Mouse (Mus musculus): Measurements from ENCODE around the gene Shc2. TPM values are rescaled to one million over a fixed set of nuclear protein-coding genes. Genes with fewer than 3 reads are reported as not detected.
A peak's percentile ranks its signal among the peaks of the same experiment; 100 is the strongest.

The Shc2 gene
- polyA plus RNA-seq, 1 experiment from 2014 or later: 16.0 TPM

DNA sequence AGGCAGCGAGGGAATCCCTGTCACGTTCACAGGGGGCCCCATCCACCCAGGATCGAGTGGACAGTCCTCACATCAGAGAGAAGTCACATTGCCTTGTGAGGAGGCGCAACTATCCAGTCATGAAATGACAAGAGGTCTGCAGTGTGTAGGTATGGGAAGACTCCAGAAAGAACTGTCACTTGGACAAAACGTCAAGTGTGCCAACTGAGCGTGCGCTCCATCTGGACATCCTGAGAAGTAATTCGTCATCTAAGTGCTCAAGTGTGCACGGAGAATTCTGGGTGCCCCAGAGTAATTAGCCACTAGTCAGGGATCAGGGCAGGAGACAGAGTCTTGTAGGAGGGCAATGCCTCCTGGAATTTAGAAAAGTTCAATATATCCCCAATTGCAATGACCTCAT, 12.3 kb downstream of the Shc2 start:
- whole genome bisulfite sequencing: 76% methylated on average over 9 of the region's 9 CpGs

DNA sequence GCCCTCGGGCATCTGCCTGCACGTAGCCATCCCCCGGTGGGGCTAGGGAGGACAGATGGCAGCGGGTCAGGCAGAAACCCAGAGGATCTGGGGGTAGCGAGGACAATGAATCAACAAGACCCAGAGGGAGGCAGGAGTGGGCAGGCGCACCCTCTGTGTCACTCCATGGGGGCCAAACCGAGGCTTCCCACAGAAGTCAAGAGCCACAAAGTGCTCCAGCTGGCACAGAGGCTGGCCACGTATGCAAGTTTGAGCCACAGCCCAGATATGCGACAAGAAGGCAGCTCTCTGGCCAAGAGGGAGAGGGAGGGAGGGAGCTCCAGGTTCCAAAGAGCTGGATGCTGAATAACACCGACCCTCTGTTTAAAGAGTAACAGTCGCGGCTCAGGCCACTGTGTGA, 13.8 kb downstream of the Shc2 start:
- H3K9ac ChIP-seq (replicated peaks; ENCODE audit: low read depth, low read length): no peak overlapping the region
- H3K27ac ChIP-seq (ENCODE audit: low read length): no peak overlapping the region
- 60% methylated on average over 12 of the region's 12 CpGs for WGBS
- H3K36me3 ChIP-seq (ENCODE audit: control insufficient read depth, insufficient read depth): no peaks in the 10 kb centered on the region
- peaks cover 7% of the 10 kb centered on the region for H3K4me1 ChIP-seq (replicated peaks; ENCODE audit: control insufficient read depth, insufficient read depth, low read length)
- no peak overlapping the region for H3K4me3 ChIP-seq (replicated peaks; ENCODE audit: low read length)
- no peaks in the 10 kb centered on the region for H3K9me3 ChIP-seq (ENCODE audit: control insufficient read depth, low read length)
- H3K27me3 ChIP-seq (replicated peaks; ENCODE audit: control insufficient read depth, insufficient read depth, low read length): no peaks in the 10 kb centered on the region
- H3K4me2 ChIP-seq (ENCODE audit: low read length): no peak overlapping the region
- ATAC-seq: no peak

More for the DNA sequence above, 12.3 kb downstream of the Shc2 start:
- H3K9ac ChIP-seq (replicated peaks; ENCODE audit: low read depth, low read length): no peak overlapping the region
- H3K27me3 ChIP-seq (replicated peaks; ENCODE audit: control insufficient read depth, insufficient read depth, low read length): no peaks in the 10 kb centered on the region
- H3K9me3 ChIP-seq (ENCODE audit: control insufficient read depth, low read length): no peaks in the 10 kb centered on the region
- no peaks in the 10 kb centered on the region for H3K36me3 ChIP-seq (ENCODE audit: control insufficient read depth, insufficient read depth)
- ATAC-seq: no peak
- peaks cover 7% of the 10 kb centered on the region for H3K4me1 ChIP-seq (replicated peaks; ENCODE audit: control insufficient read depth, insufficient read depth, low read length)
- H3K4me2 ChIP-seq (ENCODE audit: low read length): no peak overlapping the region
- no peak overlapping the region for H3K27ac ChIP-seq (ENCODE audit: low read length)
- H3K4me3 ChIP-seq (replicated peaks; ENCODE audit: low read length): no peak overlapping the region

DNA sequence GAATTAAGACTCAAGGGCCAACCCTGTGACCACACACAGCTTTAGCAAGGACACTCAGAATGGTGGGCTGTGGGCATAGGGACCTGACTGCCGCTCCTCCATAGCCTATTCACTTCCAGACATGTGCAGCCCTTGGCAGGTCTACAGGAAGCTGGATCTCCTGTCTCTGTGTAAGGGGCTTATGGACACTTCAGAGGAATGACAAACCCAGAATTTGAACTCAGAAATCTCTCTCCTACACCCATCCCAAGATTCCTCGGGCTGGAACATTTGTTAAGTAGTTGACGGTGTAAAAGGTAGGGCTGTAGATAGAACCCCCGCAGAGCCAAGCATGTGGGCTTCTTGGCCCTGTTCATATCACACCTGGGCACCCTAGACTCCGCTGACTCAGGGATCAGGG, 21.3 kb downstream of the Shc2 start:
- no peaks in the 10 kb centered on the region for H3K9me3 ChIP-seq (ENCODE audit: control insufficient read depth, low read length)
- H3K4me1 ChIP-seq (replicated peaks; ENCODE audit: control insufficient read depth, insufficient read depth, low read length): peaks cover 21% of the 10 kb centered on the region

DNA sequence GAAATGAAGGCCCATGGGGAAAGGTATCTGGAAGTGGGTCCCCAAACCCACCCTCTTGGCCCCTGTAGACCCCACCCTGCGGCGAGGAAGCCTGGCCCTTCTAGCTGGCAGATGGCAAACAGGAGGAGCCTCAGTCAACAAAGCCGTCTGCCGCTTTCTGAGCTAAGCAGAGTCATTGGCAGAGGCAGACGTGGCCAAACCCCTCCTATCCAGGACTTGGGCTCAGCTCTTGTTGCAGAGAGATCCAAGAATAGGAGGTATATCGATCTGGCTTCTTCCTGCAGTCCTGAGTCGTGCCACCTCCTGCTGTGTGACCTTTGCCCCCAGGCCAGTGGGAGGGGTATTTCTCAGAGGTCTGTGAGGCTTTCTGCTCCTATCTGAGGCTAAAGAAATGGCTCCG, 21.9 kb downstream of the Shc2 start:
- Histone ChIP-seq H3K27ac (ENCODE audit: low read length) (no peak overlapping the region), H3K9me3 (ENCODE audit: control insufficient read depth, low read length) (no peaks in the 10 kb centered on the region), H3K36me3 (ENCODE audit: control insufficient read depth, insufficient read depth) (no peaks in the 10 kb centered on the region), H3K4me2 (ENCODE audit: low read length) (no peak overlapping the region), H3K4me3 (replicated peaks; ENCODE audit: low read length) (no peak overlapping the region), H3K9ac (replicated peaks; ENCODE audit: low read depth, low read length) (no peak overlapping the region), H3K4me1 (replicated peaks; ENCODE audit: control insufficient read depth, insufficient read depth, low read length) (peaks cover 21% of the 10 kb centered on the region), H3K27me3 (replicated peaks; ENCODE audit: control insufficient read depth, insufficient read depth, low read length) (peaks cover 19% of the 10 kb centered on the region)
- WGBS: 8% methylated on average over 8 of the region's 8 CpGs
- ATAC-seq: peak; percentile 19; the same call in 1 of the 2 replicates

More for the DNA sequence above, 21.3 kb downstream of the Shc2 start:
- H3K27ac ChIP-seq (ENCODE audit: low read length): no peak overlapping the region
- no peak overlapping the region for H3K9ac ChIP-seq (replicated peaks; ENCODE audit: low read depth, low read length)
- ATAC-seq: no peak
- 83% methylated on average over 5 of the region's 5 CpGs for WGBS
- no peak overlapping the region for H3K4me3 ChIP-seq (replicated peaks; ENCODE audit: low read length)
- peaks cover 16% of the 10 kb centered on the region for H3K27me3 ChIP-seq (replicated peaks; ENCODE audit: control insufficient read depth, insufficient read depth, low read length)
- no peak overlapping the region for H3K4me2 ChIP-seq (ENCODE audit: low read length)
- no peaks in the 10 kb centered on the region for H3K36me3 ChIP-seq (ENCODE audit: control insufficient read depth, insufficient read depth)

DNA sequence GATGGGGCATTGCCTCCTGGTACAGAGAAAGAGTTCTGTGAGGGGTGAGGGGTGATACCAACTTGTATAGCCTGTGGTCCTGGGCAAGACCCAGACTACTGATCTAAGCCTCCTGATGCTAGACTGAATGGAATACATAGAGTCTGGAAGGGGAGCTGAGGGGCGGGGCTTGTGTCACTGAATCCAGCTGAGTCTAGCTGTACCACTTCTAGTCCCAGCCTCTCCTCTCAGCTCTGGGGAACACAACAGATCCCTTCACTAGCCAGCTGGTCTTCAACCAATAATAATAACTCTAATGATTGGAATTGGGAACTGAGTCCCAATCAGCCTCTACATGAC, 23.4 kb downstream of the Shc2 start:
- Histone ChIP-seq H3K4me3 (replicated peaks; ENCODE audit: low read length) (peak overlapping the region; percentile 61), H3K36me3 (ENCODE audit: control insufficient read depth, insufficient read depth) (no peaks in the 10 kb centered on the region), H3K4me1 (replicated peaks; ENCODE audit: control insufficient read depth, insufficient read depth, low read length) (peaks cover 21% of the 10 kb centered on the region), H3K27ac (ENCODE audit: low read length) (no peak overlapping the region), H3K9ac (replicated peaks; ENCODE audit: low read depth, low read length) (no peak overlapping the region), H3K4me2 (ENCODE audit: low read length) (peak overlapping the region; percentile 82), H3K27me3 (replicated peaks; ENCODE audit: control insufficient read depth, insufficient read depth, low read length) (peaks cover 19% of the 10 kb centered on the region), H3K9me3 (ENCODE audit: control insufficient read depth, low read length) (no peaks in the 10 kb centered on the region)
- WGBS: 80% methylated on average over 1 of the region's 1 CpGs
- no peak for ATAC-seq

DNA sequence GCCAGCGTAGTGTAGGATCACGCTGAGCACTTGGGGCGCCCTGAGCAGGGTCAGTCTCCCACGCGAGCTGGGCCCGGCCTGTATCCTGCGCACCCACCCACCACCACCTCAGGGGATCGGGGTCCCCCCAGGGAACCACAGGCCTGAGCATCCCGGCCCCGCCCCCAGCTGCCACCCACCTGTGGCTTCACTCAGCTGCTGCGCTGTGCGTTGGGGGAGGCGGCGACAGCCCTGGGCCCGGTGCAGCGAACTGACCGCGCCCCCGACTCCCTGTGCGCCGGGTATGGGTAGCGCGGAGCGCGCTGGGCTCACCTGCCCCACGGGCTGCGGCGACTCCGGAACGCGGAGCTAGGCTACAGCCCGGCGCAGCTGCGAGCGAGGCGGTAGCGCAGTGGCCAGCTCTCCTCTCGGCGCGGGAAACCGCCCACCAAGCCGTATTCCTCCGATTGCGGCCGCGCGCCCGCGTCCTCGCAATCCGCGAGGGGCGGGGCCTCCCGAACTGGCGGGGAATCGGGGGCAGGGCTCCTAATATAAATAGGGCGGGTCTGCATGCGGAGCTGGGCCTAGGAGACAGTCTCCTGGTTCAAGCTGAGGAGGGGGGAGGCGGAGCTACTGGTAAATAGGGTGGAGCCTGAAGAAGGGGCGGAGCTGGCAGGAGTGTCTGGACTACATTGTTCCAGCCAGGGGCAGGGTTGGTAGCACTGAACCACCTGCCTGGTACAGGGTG, 24.0 kb downstream of the Shc2 start, which contains the start of gene C2cd4c:
C2cd4c (minus strand) TSS at position 448 of the 727 bp plus-strand sequence.
- peak within 1 kb of the TSS; percentile 61 for H3K4me3 ChIP-seq (replicated peaks; ENCODE audit: low read length)
- no peaks in the 10 kb centered on the region for H3K36me3 ChIP-seq (ENCODE audit: control insufficient read depth, insufficient read depth)
- H3K4me2 ChIP-seq (ENCODE audit: low read length): peak within 1 kb of the TSS; percentile 82
- 1% methylated on average over 60 of the region's 60 CpGs for WGBS
- peaks cover 19% of the 10 kb centered on the region for H3K27me3 ChIP-seq (replicated peaks; ENCODE audit: control insufficient read depth, insufficient read depth, low read length)
- ATAC-seq: peak; percentile 80
- peak within 1 kb of the TSS; percentile 61 for H3K9ac ChIP-seq (replicated peaks; ENCODE audit: low read depth, low read length)
- peaks cover 21% of the 10 kb centered on the region for H3K4me1 ChIP-seq (replicated peaks; ENCODE audit: control insufficient read depth, insufficient read depth, low read length)
- no peaks in the 10 kb centered on the region for H3K9me3 ChIP-seq (ENCODE audit: control insufficient read depth, low read length)
- H3K27ac ChIP-seq (ENCODE audit: low read length): no peak within 1 kb of the TSS

DNA sequence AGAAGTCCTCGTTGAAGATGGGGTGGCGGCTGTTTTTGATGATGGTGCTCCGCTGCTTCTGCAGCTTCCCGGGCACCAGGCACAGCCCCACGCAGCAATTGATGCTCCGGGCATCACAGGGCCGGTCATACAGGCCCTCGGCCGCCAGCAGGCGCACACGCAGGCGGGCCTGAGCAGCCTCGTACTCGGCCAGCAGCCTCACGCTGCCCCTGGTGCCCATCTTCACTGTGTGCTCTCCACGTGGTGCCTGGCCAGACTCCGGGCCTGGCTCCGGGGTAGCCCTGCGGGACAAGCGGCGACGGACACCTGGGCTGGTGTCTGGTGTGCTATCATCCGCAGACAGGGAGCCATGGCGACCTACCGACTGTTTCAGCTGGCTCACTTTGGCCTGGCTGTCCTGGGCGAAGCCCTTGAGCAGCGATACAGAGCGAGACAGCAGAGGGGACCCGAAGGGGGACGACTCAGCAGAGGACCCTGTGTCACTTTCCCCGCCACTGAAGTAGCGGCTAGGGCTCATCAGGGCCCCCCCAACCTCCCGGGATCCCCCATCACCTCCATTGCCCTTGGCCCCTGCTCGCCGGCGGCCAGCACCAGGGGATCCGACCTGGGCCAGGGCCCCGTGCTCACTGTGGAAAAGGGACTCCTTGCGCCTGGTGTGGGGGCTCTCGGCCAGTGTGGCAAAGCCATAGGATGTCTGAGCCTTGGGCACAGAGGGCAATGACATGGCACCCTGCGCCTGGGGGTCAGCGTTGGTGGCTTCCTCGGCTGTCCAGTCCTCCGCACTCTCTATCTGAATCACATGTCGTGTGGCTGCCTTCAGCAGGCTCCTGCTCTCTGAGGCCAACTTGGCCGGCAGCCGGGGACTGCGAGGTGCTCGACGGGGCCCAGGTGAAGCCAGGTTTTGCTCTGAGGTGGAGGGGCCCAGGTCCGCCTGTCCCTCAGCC, 25.3 kb downstream of the Shc2 start:
- no peak overlapping the region for H3K27ac ChIP-seq (ENCODE audit: low read length)
- no peaks in the 10 kb centered on the region for H3K36me3 ChIP-seq (ENCODE audit: control insufficient read depth, insufficient read depth)
- 11% methylated on average over 51 of the region's 51 CpGs for WGBS
- peak overlapping the region; percentile 35; the same call in 1 of the 2 replicates for H3K9ac ChIP-seq (replicated peaks; ENCODE audit: low read depth, low read length)
- peaks cover 21% of the 10 kb centered on the region for H3K4me1 ChIP-seq (replicated peaks; ENCODE audit: control insufficient read depth, insufficient read depth, low read length)
- ATAC-seq: no peak
- peaks cover 19% of the 10 kb centered on the region for H3K27me3 ChIP-seq (replicated peaks; ENCODE audit: control insufficient read depth, insufficient read depth, low read length)
- H3K4me3 ChIP-seq (replicated peaks; ENCODE audit: low read length): peak overlapping the region; percentile 61
- no peaks in the 10 kb centered on the region for H3K9me3 ChIP-seq (ENCODE audit: control insufficient read depth, low read length)
- H3K4me2 ChIP-seq (ENCODE audit: low read length): peak overlapping the region; percentile 82

DNA sequence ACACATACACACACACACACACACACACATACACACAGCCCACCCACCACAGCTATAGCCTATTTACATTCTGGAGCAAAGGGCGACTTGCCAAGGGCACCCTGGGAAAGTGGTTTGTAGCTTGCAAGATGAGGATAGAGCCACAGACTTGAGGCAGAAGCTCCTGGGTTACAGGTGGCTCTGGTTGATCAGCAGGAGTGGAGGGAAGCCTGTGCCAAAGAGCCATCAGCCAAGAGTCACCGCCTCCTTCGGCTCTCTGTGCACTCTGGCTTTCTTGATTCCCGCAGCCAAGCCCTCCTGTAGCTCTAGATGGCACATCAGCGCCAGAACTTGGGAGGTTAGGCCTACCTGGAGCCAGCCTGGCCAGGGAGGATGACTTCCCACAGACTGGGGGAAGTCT, 26.4 kb downstream of the Shc2 start:
- ATAC-seq: no peak
- Histone ChIP-seq H3K4me2 (ENCODE audit: low read length) (no peak overlapping the region), H3K9ac (replicated peaks; ENCODE audit: low read depth, low read length) (no peak overlapping the region), H3K9me3 (ENCODE audit: control insufficient read depth, low read length) (no peaks in the 10 kb centered on the region), H3K27ac (ENCODE audit: low read length) (no peak overlapping the region), H3K27me3 (replicated peaks; ENCODE audit: control insufficient read depth, insufficient read depth, low read length) (peaks cover 19% of the 10 kb centered on the region), H3K4me1 (replicated peaks; ENCODE audit: control insufficient read depth, insufficient read depth, low read length) (peaks cover 21% of the 10 kb centered on the region), H3K4me3 (replicated peaks; ENCODE audit: low read length) (no peak overlapping the region), H3K36me3 (ENCODE audit: control insufficient read depth, insufficient read depth) (no peaks in the 10 kb centered on the region)
- 25% methylated on average over 5 of the region's 5 CpGs for WGBS

DNA sequence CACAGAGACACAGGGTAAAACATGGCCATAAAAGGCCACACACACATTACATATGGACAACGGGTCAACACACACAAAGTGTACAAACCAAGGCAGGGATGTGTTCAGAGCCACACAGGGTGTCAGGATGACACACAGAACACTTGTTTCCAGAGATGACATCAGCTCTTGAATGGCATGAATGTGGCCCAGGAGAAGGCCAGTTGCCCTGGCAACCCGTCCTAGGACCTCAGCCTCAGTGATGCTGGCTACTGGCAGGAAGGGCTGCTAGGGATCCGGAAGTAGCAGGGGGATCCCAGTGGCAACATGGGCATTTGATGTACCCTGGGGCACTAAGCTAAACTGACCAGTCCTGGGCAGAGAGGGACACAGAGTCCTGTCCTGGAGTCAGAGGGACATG, 28.4 kb downstream of the Shc2 start:
- no peak overlapping the region for H3K27ac ChIP-seq (ENCODE audit: low read length)
- H3K9ac ChIP-seq (replicated peaks; ENCODE audit: low read depth, low read length): no peak overlapping the region
- no peak overlapping the region for H3K4me2 ChIP-seq (ENCODE audit: low read length)
- no peak for ATAC-seq
- H3K27me3 ChIP-seq (replicated peaks; ENCODE audit: control insufficient read depth, insufficient read depth, low read length): peaks cover 19% of the 10 kb centered on the region
- no peaks in the 10 kb centered on the region for H3K9me3 ChIP-seq (ENCODE audit: control insufficient read depth, low read length)
- no peaks in the 10 kb centered on the region for H3K36me3 ChIP-seq (ENCODE audit: control insufficient read depth, insufficient read depth)
- peaks cover 21% of the 10 kb centered on the region for H3K4me1 ChIP-seq (replicated peaks; ENCODE audit: control insufficient read depth, insufficient read depth, low read length)
- H3K4me3 ChIP-seq (replicated peaks; ENCODE audit: low read length): no peak overlapping the region
- 77% methylated on average over 3 of the region's 3 CpGs for WGBS

All from forebrain, embryonic 16.5 days (tissue).